Mouse (Mus musculus) kidney, postnatal 0 days (tissue): ENCODE measurements at regions not wholly inside any gene's neighbourhood (a gene's known extent, or its start where the extent isn't known, plus 50 kb on each side); places are given as distances from the start of the nearest gene placed in this dataset.

ENCODE experiments used
- ATAC-seq: fragments of 200-750 bp; cut with Nextera tagmentation; replicated peaks from 2 replicates; pipeline ENCODE4 v1.8.0; 2017; ENCODE audit warnings: low read depth, moderate number of reproducible peaks, moderate TSS enrichment, moderate library complexity; ENCODE audit not compliant: low FRiP score
- DNase-seq: peaks from one replicate; pipeline ENCODE4 v3.0.0-alpha.2; 2016; ENCODE audit warnings: low spot score
- H3K27ac ChIP-seq: fragments of 300-500 bp; sonication (generic); 2 replicates; pipeline ENCODE4 v1.5.1; 2014; ENCODE audit warnings: mild to moderate bottlenecking
- H3K27me3 ChIP-seq: fragments of 300-500 bp; sonication (generic); 2 replicates; pipeline ENCODE4 v1.6.1; 2014; ENCODE audit warnings: low read length, mixed read lengths; ENCODE audit not compliant: insufficient read depth
- H3K36me3 ChIP-seq: fragments of 300-500 bp; sonication (generic); 2 replicates; pipeline ENCODE4 v1.6.1; 2014; ENCODE audit warnings: low read length, mixed read lengths; ENCODE audit not compliant: insufficient read depth
- H3K4me1 ChIP-seq: fragments of 300-500 bp; sonication (generic); replicated peaks from 2 replicates; pipeline ENCODE4 v1.6.1; 2014; ENCODE audit warnings: antibody characterized with exemption, low read length, mixed read lengths; ENCODE audit not compliant: insufficient read depth
- H3K4me2 ChIP-seq: fragments of 300-500 bp; sonication (generic); 2 replicates; pipeline ENCODE4 v1.6.1; 2014; ENCODE audit warnings: mild to moderate bottlenecking, low read length, moderate library complexity, mixed read lengths
- H3K4me3 ChIP-seq: fragments of 300-500 bp; sonication (generic); replicated peaks from 2 replicates; pipeline ENCODE4 v1.5.1; 2014; ENCODE audit warnings: low read depth, low read length
- H3K9ac ChIP-seq: fragments of 300-500 bp; sonication (generic); 2 replicates; pipeline ENCODE4 v1.6.1; 2014; ENCODE audit warnings: low read depth, low read length
- H3K9me3 ChIP-seq: fragments of 300-500 bp; sonication (generic); replicated peaks from 2 replicates; pipeline ENCODE4 v1.6.1; 2016; ENCODE audit warnings: low read length, inconsistent platforms, mixed read lengths
- CTCF ChIP-seq: IDR thresholded peaks from 2 replicates; pipeline ENCODE4 v1.5.1; 2016; ENCODE audit warnings: antibody characterized with exemption, low read depth, mild to moderate bottlenecking, moderate library complexity
- WGBS: fragments of 180-500 bp; shearing (Covaris S2); extraction: QIAGEN DNeasy Blood & Tissue Kit; methylation state at CpG from one replicate; pipeline ENCODE4 v1.1.7; 2014; 5-methylcytosine and 5-hydroxymethylcytosine counted together

DNA sequence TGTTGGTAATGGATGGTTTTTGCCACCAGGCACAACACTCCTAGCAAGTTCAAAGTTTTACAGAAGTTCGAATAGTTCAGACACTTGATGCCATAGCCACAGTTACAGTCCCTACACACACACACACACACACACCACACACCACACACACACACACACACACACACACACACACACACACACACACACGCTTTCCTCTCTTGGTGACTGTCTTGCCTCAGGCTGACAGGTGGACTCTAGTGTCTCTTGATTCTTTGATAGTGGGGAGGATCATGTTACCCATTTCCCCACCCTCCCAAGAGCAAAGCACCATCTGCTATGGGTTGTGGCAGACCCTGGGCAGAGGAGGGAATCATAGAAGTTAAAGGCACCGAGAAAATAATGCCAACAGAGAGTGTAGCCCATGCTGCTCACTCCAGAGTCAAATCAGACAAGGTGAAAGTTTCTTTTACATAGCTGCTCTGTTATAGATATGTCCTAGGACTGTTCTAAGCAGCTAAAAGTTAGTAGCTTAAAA lies 75.9 kb downstream of the Klhl25 start:
- no peak for DNase-seq
- ATAC-seq = no peak
- H3K27me3 ChIP-seq = no peaks in the 10 kb centered on the region
- no peaks in the 10 kb centered on the region for H3K36me3 ChIP-seq
- H3K9ac ChIP-seq = no peak overlapping the region
- 43% methylated on average over 3 of the region's 3 CpGs for WGBS
- H3K4me2 ChIP-seq = no peak overlapping the region
- H3K4me3 ChIP-seq = no peak overlapping the region
- no peak overlapping the region for H3K27ac ChIP-seq
- H3K9me3 ChIP-seq = no peaks in the 10 kb centered on the region
- no peaks in the 10 kb centered on the region for H3K4me1 ChIP-seq
- TF ChIP-seq CTCF = no peak

DNA sequence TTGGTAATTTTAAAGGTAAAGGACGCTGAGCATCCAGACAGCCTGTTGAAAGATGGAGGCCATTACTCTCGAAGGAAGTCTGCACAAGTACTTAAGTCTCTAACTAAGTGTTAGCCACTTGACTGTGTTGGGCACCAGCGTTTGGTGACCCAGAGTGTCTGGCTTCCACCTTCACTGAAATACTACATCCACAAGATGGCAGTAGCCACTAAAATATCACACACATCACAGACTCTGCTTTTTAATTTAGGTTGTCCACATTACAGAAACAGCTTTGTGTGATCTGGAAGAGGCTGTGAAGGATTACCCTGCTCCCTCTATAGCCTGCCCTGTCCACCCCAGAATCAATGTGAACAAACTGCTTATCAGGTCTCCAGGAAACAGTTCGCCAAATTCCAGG lies 79.4 kb downstream of the Klhl25 start:
- no peaks in the 10 kb centered on the region for H3K27me3 ChIP-seq
- no peaks in the 10 kb centered on the region for H3K9me3 ChIP-seq
- H3K9ac ChIP-seq = no peak overlapping the region
- no peaks in the 10 kb centered on the region for H3K4me1 ChIP-seq
- no peaks in the 10 kb centered on the region for H3K36me3 ChIP-seq
- DNase-seq (peak; percentile 69), ATAC-seq (no peak)
- H3K4me3 ChIP-seq = no peak overlapping the region
- no peak overlapping the region for H3K27ac ChIP-seq
- WGBS = 31% methylated on average over 4 of the region's 4 CpGs
- H3K4me2 ChIP-seq = no peak overlapping the region
- peak; percentile 80 for TF ChIP-seq CTCF

DNA sequence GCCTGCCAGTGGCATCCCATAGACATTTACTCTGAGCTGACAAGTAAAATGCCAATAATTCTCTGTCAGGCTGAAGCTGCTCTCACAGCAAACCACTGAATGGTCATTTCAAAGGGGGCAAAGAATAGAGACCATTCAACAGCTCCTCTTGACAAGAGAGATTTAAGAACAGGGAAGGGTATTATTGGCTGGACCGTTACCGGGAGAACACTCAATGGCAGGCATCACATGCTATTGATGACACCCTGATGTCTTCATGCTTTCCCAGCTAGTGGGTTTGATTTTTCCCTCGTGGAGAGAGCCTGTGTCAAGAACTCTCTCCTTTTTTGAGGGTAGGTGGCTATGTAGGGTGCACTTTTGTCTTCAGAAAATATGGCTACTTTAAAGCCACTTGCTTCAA lies 95.7 kb downstream of the Klhl25 start:
- H3K9me3 ChIP-seq = no peaks in the 10 kb centered on the region
- WGBS = 73% methylated on average over 3 of the region's 3 CpGs
- no peak overlapping the region for H3K9ac ChIP-seq
- H3K4me2 ChIP-seq = no peak overlapping the region
- TF ChIP-seq CTCF = no peak
- H3K27me3 ChIP-seq = no peaks in the 10 kb centered on the region
- ATAC-seq (no peak), DNase-seq (no peak)
- no peaks in the 10 kb centered on the region for H3K36me3 ChIP-seq
- no peak overlapping the region for H3K4me3 ChIP-seq
- no peak overlapping the region for H3K27ac ChIP-seq
- H3K4me1 ChIP-seq = no peaks in the 10 kb centered on the region

DNA sequence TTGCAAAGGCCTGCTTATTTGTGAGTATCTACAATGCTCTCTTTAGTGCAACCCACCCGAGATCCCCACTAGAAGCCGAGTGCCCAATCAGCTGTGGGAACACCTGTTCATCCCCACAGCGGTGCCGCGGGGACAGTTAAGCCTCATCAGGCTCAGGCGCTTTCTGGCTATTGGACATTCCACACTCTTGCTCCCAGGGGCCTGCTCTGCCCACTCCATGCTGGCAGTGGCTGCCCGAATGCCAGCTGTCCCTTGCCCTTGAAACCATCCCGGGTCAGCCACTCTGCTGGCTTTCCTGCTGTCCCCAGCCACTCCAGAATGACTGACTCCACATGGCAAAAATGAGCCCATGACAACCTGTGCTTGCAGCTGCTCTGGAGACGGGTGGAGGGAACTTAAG lies 107.6 kb downstream of the Klhl25 start:
- H3K4me1 ChIP-seq = no peaks in the 10 kb centered on the region
- no peak overlapping the region for H3K4me3 ChIP-seq
- no peak overlapping the region for H3K9ac ChIP-seq
- no peaks in the 10 kb centered on the region for H3K36me3 ChIP-seq
- WGBS = 73% methylated on average over 9 of the region's 9 CpGs
- no peak overlapping the region for H3K27ac ChIP-seq
- no peaks in the 10 kb centered on the region for H3K27me3 ChIP-seq
- no peak for ATAC-seq
- DNase-seq = no peak
- no peak overlapping the region for H3K4me2 ChIP-seq
- no peak for TF ChIP-seq CTCF
- H3K9me3 ChIP-seq = no peaks in the 10 kb centered on the region

DNA sequence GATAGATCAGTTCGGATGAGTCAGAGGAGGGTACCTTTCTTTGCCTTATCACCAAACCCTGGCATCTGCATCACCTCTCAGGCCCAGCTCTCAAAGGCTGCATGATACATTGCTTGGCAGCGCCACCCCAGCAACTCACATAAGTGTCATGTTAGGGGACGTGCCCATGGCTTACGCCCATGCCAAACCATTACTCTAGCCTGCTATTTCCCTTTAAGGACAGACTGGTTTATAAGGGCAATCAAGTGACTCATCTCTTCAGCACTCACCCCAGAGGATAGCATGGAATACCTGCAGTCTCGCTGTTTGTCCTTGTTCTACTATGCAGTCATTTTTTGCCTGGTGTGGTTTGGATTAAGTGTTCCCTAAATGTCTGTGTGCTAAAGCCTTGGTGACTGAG lies 109.3 kb downstream of the Klhl25 start:
- Histone ChIP-seq H3K4me3 (no peak overlapping the region), H3K9ac (no peak overlapping the region), H3K9me3 (no peaks in the 10 kb centered on the region), H3K27me3 (no peaks in the 10 kb centered on the region), H3K36me3 (no peaks in the 10 kb centered on the region), H3K4me2 (no peak overlapping the region), H3K4me1 (no peaks in the 10 kb centered on the region), H3K27ac (no peak overlapping the region)
- no peak for TF ChIP-seq CTCF
- no peak for ATAC-seq
- DNase-seq = no peak
- WGBS = 70% methylated on average over 5 of the region's 5 CpGs

DNA sequence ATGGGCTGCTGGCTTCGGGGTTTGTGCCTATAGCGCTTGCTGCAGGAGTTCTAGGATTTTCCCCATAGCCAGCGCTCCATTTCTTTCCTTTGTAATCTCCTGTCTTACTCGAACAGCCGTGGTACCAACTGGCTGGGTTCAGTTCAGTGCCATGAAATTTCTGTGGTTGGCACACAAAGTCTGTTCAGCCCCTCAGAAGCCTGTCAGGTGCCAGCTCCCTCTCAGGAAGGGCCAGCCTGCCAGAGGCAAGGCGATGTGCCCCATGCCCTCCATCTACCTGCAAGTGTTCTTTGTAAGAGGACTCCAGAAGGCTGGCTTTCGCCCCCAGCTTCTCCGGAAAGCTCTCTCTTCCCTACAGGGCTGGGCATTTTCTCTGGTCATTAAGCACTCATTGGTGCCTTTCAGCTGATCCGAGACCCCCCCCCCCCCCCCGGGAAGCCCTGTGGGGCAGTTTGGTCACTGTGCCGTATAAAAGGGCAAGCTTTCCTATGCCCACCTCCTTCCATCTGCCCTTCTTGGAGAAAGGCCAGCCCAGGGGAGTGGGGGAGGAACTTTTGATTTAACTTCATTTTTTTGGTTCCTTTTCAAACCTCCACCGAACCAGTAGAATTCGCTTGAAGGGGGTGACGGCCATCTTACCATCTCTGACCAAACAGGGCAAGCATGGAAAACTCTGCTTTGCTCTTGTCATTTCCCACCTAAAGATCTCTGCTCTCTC lies 112.0 kb downstream of the Klhl25 start:
- H3K4me3 ChIP-seq = no peak overlapping the region
- H3K4me1 ChIP-seq = no peaks in the 10 kb centered on the region
- no peak overlapping the region for H3K4me2 ChIP-seq
- no peak overlapping the region for H3K9ac ChIP-seq
- WGBS = 63% methylated on average over 14 of the region's 14 CpGs
- ATAC-seq (no peak), DNase-seq (no peak)
- no peaks in the 10 kb centered on the region for H3K36me3 ChIP-seq
- no peak overlapping the region for H3K27ac ChIP-seq
- no peak for TF ChIP-seq CTCF
- H3K27me3 ChIP-seq = no peaks in the 10 kb centered on the region
- no peaks in the 10 kb centered on the region for H3K9me3 ChIP-seq

DNA sequence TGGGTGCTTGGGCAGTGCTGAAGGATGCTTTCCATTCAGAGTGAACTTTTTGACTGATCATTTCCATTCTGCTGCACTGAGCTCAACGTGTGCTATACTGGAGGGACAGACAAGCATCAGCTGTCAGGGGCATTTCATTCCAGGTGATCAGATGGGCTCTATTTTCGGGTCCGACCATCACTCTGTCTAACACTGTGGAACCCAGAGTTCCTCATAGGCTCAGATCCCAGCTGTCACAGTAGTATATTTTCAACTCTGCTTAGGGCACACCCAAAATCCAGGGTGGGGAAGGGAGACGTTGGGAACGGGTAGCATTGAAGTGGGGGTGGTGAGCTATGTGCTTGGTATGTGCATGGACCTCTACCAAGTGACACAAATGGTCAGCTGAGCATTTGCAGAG lies 120.1 kb downstream of the Klhl25 start:
- H3K4me3 ChIP-seq = no peak overlapping the region
- no peaks in the 10 kb centered on the region for H3K4me1 ChIP-seq
- H3K4me2 ChIP-seq = no peak overlapping the region
- no peaks in the 10 kb centered on the region for H3K9me3 ChIP-seq
- 90% methylated on average over 5 of the region's 5 CpGs for WGBS
- DNase-seq (no peak), ATAC-seq (no peak)
- no peaks in the 10 kb centered on the region for H3K27me3 ChIP-seq
- no peak for TF ChIP-seq CTCF
- no peaks in the 10 kb centered on the region for H3K36me3 ChIP-seq
- no peak overlapping the region for H3K27ac ChIP-seq
- no peak overlapping the region for H3K9ac ChIP-seq
